Mouse (Mus musculus) adrenal gland, adult 2 months (tissue): ENCODE measurements at regions not wholly inside any gene's neighbourhood (a gene's known extent, or its start where the extent isn't known, plus 50 kb on each side); places are given as distances from the start of the nearest gene placed in this dataset.

Experiments used
- DNase-seq: peaks from one replicate; pipeline ENCODE4 v3.0.0; 2021

DNA sequence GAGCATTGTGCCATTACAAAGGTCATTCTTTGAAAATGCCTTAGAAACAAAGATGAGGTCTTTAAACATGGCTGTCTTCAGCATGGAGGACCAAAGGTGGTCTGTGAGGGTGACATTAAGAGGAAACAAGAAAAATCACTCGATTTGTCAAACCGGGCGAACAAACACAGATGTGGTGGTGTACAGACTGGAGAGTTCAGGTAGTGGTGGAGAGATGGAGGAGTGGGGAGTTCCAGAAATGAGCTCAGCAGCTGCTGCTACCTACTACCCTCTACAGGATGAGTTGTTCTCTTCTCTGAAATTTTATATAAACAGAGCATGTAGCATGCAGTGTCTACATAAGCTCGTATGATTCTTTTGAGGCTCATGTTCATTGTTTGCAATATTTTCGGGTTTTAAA lies 215.6 kb downstream of the Cog6 start:
- DNase-seq = no peak

DNA sequence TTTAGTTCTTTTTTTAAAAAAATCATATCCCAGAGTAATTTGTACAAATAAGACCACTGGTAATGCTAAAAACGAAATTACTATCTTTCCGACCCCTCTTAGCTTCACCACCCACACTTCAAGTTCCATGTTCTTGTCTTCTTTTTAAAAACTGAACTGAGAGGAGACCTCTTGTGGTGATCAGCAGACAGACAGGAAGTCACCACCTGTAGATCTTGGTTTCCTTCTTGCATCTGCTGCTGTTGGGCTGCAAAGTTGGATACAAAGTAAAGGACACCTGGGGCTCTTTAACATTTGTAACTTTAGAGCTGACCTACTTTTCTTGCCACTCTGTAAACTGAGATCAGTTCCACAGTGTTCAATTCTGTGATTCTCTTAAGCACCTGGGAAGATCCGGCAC lies 216.4 kb downstream of the Cog6 start:
- no peak for DNase-seq

- no peak for DNase-seq
Measured at GRCm38 (mm10) chr3:52797801-52798200, 219.2 kb downstream of the Cog6 start.

- DNase-seq = no peak
Measured at GRCm38 (mm10) chr3:52797164-52797563, 219.9 kb downstream of the Cog6 start.

DNA sequence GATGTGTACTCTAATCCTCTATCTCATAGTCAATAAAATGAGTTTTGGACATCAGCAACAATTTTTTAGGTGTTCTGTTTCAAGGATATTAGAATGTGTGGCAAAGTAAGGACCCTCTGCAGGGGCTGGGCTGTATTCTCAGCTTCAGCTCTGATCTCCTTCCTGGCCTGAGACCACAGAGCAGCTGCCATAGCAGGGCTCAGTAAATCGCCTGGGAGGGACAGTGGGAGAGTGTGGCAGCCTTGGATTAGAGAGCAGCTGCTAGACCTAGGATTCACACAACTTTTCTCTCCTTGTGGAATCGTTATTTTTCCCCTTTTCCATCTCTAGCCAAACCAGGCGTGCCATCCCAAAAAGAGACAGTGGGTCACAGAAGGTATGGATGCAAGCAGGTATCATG lies 222.8 kb downstream of the Cog6 start:
- no peak for DNase-seq

- DNase-seq = no peak
Measured at GRCm38 (mm10) chr3:52792801-52793200, 224.2 kb downstream of the Cog6 start.

DNA sequence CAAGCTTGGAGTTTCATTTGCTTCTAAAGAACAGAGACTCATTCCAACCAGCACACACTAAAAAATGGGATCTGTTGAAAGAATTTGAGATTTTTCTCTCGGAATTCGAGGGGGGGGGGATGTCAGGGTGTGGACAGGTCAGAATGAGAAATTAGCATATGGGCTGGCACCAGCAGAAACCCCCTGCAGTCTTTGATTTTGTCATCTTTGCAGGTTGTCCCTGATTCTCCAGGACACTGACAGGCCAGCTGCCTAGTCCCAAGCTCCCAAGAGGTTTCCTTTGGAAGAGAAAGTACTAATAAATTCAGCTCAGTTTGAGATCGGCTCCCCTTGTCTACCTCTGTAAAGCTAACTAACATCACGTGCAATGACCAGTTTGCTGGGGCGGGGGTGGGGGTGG lies 224.9 kb downstream of the Cog6 start:
- DNase-seq = no peak

DNA sequence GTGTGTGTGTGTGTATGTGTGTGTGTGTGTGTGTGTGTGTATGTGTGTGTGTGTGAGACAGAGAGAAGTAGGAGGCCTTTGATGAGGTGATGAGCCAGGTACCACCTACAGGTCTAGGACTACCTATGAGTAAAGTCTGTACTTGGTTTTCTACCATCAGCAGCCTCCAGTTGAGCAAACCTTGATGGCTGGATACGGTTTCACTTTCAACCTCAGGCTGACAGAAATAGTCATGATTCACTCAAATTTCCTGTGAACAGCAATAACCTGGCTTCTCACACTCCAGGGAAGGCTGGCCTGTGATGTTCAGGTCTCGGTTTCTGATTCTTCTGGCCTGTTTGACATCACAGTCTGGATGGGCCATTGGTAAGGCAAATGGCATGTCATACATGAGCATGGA lies 226.1 kb downstream of the Cog6 start:
- no peak for DNase-seq

DNA sequence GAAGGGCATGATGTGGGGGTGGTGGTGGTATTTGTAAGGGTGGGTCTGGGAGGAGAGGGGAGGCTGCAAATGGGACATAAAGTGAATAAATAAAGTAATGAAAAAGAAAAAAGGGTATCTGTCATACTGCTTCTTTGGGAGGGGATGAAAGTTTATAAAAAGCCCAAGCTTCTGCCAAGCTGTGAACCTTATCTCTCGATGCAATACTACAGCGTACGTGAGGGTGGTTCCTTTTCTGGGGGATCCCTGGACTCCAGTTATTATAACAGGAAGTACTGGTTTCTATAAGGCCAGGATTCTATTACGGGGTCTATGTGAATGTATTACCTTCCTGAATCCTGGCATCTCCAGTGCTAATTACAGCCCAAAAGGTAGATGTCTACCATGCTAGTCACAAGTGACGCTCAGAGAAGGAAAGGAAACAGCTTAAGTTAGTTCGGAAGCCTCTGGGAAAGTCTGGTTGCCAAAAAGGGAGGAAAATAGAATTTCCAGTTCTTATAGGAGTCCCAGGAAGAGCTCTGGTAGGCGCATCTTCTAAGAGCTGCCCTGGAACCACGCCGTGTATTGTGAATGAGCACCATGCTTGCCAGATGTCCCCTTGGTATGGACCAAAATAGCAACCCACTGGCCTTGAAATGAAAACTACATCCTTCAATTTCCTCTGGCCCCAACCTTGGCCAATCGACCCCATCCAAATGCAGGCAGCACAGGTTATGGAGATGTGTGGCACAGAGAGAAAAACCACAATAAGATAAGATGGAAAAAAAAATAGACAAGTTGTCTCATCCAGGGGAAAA lies 228.9 kb downstream of the Cog6 start:
- DNase-seq = no peak

- no peak for DNase-seq
Measured at GRCm38 (mm10) chr3:52785595-52785994, 231.4 kb downstream of the Cog6 start.

DNA sequence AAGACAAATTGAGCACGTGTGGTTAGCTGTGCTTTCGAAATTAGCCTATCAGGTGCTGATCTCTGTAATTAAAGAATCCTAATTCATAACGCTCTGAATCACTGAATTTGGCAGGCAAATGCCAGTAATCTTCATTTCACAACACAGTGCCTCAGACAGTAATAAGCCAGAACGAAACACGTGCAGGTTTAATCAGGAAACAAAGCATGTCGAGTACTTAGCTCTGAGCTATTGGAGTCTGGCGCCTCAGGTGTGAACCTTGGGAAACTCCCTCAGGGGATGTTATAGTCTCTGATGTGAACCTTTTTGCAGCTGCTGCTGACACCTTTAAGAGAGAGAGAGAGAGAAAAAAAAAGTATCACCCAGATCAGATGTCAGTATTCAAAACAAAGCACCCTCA lies 232.6 kb downstream of the Cog6 start:
- no peak for DNase-seq

- no peak for DNase-seq
Measured at GRCm38 (mm10) chr3:52782576-52782975, 234.5 kb downstream of the Cog6 start.

GRCm38 (mm10) chr3:52781521-52781920 lies 235.5 kb downstream of the Cog6 start:
- no peak for DNase-seq

DNA sequence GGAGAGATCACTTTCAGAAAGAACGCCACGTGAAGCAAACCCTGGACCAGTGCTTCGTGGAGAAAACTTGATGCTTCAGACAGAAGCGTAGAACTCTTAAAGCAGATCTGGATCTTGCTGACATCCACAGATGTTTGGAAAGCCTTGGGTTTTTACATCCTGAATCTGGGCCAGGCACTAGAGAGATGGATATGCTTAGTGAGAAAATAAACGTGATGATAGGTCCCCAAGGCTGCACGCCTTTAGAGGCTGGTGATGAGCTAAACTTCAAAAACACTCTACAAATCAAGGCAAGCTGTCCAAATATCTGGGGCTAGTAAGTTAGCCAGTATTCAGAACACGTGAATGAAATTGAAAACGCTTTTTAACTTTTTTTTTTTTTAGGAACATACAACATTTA lies 236.7 kb downstream of the Cog6 start:
- no peak for DNase-seq

- no peak for DNase-seq
Measured at GRCm38 (mm10) chr3:52775875-52776274, 241.2 kb downstream of the Cog6 start.

- DNase-seq = no peak
Measured at GRCm38 (mm10) chr3:52775156-52775555, 241.9 kb downstream of the Cog6 start.

- no peak for DNase-seq
Measured at GRCm38 (mm10) chr3:52774734-52775133, 242.3 kb downstream of the Cog6 start.

GRCm38 (mm10) chr3:52767276-52767675 lies 249.8 kb downstream of the Cog6 start:
- peak; percentile 35 for DNase-seq

GRCm38 (mm10) chr3:52766841-52767240 lies 250.2 kb downstream of the Cog6 start:
- DNase-seq = peak; percentile 47

DNA sequence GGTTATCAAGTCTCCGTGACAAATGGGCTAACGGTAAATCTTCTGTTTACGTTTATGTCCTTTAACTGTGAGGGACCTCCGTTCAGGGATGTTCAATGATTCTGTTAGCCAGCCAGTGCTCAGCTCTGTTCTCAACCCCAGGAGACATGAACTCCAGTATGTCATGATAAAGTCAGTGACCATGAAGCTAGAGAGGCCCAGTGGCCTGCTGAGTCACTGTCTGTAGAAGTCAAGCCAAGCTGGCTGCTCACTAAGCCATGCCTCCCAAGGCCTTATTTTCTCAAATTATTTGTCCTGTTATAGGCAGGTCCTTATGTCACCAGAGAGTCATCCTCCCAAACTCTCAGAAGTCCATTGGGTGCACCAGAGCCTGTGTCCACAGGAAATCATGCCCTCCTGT lies 252.9 kb downstream of the Cog6 start:
- peak; percentile 77 for DNase-seq

DNA sequence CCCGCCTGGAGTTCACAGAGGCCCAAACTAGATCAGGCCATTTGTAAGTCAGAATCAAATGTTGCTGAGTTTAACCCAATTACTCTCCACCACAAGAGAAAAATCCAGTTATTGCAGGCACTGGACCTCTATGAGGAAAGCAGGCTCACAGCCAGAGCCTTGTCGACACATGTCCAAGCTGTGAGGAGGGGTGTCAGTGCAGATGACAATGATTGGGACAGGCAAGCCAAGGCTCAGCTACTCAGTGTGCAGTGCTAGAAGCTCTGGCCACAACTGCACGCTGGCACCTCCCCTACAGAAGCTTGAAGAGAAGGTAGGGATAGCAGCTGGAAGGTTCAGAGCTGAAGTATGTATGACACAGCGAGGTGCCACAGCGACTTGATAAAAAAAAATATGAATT lies 253.4 kb downstream of the Cog6 start:
- DNase-seq = peak; percentile 33

DNA sequence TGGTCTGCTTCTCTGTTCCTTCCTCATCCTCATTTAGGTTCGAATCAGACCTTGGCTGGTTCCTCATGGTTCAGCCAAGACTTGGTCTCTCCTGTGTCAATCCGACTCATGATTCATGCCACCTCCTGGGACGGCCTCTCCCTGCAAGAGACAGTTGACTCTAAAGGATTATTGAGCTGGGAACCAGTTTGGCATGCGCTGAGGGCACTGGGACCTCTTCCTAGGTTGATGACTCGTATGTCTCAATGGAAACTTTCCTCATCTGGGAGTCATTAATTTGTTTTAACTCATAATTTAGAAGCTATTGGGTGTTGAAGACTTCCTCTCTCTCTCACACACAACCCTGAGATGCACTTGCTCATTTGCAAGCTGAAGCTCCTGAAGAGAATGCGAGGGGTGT lies 254.5 kb downstream of the Cog6 start:
- peak; percentile 58 for DNase-seq

- no peak for DNase-seq
Measured at GRCm38 (mm10) chr3:52759846-52760245, 257.2 kb downstream of the Cog6 start.

- DNase-seq = peak; percentile 70
Measured at GRCm38 (mm10) chr3:52758561-52758960, 258.5 kb downstream of the Cog6 start.

DNA sequence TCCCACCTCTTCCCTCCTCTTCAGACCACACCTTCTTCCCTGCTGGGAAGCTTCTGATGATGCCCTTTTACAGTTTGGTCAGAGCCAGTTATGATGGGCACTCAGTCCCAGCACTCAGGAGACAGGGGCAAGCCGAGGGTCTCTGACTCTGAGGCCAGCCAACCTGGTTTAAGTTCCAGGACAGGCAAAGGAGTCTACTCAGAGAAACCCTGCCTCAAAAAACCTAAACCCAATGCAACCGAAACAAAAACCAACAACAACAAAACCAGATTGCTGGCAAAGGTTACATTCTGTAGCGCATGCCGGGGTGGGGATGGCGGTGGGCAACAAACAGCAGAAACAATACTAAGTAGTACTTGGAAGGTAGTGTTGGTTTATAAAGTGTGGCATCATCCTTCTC lies 260.2 kb downstream of the Cog6 start:
- no peak for DNase-seq
